Mouse (Mus musculus) small intestine, adult 2 months (tissue): ENCODE results near the gene Slc23a2. TPM values are rescaled to one million over a fixed set of nuclear protein-coding genes. Genes with fewer than 3 reads are reported as not detected.

ENCODE experiments used
- H3K27ac ChIP-seq: fragments of 200-500 bp; 2 replicates; pipeline ENCODE4 v1.5.1; 2012; ENCODE audit warnings: low read depth, low read length, control low read depth, inconsistent platforms; ENCODE audit not compliant: insufficient read depth
- H3K27me3 ChIP-seq: fragments of 200-500 bp; 2 replicates; pipeline ENCODE4 v1.6.1; 2012; ENCODE audit warnings: mild to moderate bottlenecking, moderate library complexity, low read length, inconsistent platforms; ENCODE audit not compliant: control insufficient read depth, insufficient read depth
- H3K36me3 ChIP-seq: fragments of 200-500 bp; 2 replicates; pipeline ENCODE4 v1.6.1; 2012; ENCODE audit warnings: mild to moderate bottlenecking, low read length, control low read depth, inconsistent platforms; ENCODE audit not compliant: control insufficient read depth, insufficient read depth
- H3K4me1 ChIP-seq: fragments of 200-500 bp; 2 replicates; pipeline ENCODE4 v1.6.1; 2012; ENCODE audit warnings: low read length, inconsistent platforms, mixed read lengths; ENCODE audit not compliant: control insufficient read depth, insufficient read depth, insufficient read length
- H3K4me3 ChIP-seq: fragments of 200-500 bp; 2 replicates; pipeline ENCODE4 v1.5.1; 2012; ENCODE audit warnings: low read depth, mild to moderate bottlenecking, control low read depth, inconsistent platforms, low read length, moderate library complexity
- CTCF ChIP-seq: fragments of 200-500 bp; IDR thresholded peaks from 2 replicates; pipeline ENCODE4 v1.5.1; 2012; ENCODE audit warnings: low read depth, mild to moderate bottlenecking, control low read depth, inconsistent platforms, low read length, moderate library complexity, mixed read lengths; ENCODE audit not compliant: insufficient replicate concordance, insufficient read length; ENCODE audit errors: extremely low read depth
- POLR2A ChIP-seq: fragments of 200-500 bp; IDR thresholded peaks from 2 replicates; pipeline ENCODE4 v1.6.1; 2012; ENCODE audit warnings: low read depth, mild to moderate bottlenecking, control low read depth, inconsistent platforms, low read length, moderate library complexity
- WGBS: fragments of 180-500 bp; shearing (Covaris S2); methylation state at CpG from one replicate; pipeline ENCODE4 v1.1.7; 2018; 5-methylcytosine and 5-hydroxymethylcytosine counted together
- polyA plus RNA-seq: library from polyadenylated mRNA; depleted of rRNA; stranded (reverse); fragments of >200 nt; gene quantifications from 2 replicates; pipeline ENCODE4 v1.2.3, GENCODE M21; 2012

Gene Slc23a2
- polyA plus RNA-seq, 1 experiment: 18.5 TPM

DNA sequence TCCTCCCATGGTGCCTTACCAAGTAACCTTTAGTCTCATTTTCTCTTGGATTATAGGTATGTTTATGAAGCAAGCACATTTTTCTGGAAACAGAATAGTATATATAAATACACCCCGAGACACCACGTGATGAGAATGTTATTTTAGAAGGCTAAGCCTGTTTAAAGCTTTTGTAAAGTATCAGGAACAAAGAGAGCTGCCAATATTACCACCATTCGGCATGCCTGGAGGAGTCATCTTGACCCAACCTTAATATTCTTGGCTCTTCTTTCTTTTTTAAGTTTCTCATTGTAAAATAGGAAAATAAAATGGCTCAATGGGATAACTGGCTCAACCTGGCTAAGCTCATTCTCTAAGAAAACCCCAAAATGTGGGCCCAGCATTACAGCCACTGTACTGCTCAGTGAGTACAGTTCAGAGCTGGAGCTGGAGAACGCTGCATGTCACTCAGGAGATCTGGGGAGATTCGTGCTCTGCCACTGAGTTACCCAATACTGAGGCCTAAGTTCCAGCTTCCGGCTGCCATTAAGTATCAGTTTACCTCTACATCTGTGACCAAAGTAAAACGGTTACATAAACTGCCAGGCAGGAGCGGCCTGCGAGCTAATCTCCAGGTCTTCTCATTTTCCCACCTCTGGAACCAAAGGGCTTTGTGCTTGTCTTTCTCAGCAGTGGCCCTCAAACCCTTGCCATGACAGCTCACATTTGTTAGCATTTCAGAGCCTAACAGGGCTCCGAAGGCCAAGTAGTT, 74.7 kb downstream of the Slc23a2 start:
- H3K36me3 ChIP-seq: peaks cover 61% of the 10 kb centered on the region

DNA sequence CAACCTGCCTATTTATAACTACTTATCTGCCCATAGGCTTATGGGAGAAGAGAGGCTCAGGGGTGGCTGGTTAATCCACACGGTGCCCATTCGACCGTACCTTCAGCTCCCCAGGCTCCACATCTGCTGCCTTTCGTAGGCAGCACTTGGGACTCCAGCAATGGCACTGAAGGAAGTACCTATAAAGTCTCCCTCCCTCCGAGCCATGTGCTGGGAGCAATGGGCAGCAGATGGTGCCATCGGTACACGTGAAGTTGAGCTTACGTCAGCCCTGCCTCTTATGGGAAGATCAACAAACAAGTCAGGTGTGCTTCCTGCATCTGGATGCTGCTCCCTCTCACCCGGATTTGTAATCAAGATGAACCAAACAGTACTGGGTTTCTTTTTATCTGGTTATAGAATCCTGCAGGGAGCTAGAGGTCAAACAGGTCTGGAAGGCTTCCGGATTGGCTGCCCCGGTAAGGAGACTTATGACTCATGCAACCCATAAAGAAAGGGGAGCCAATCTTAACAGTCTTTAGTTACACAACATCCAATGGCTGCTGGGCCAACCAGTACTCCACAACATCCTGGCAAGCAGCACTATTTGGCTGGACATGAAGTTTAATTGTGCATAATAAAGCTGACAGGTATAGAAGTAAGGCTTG, 80.6 kb downstream of the Slc23a2 start:
- no peaks in the 10 kb centered on the region; the same call in 1 of the 2 replicates for H3K4me1 ChIP-seq
- peaks cover 45% of the 10 kb centered on the region for H3K36me3 ChIP-seq
- 29% methylated on average over 11 of the region's 11 CpGs for WGBS
- TF ChIP-seq CTCF: no peak
- TF ChIP-seq POLR2A: no peak
- H3K27me3 ChIP-seq: no peaks in the 10 kb centered on the region
- no peak overlapping the region for H3K27ac ChIP-seq
- H3K4me3 ChIP-seq: no peak overlapping the region

More for the DNA sequence above, 74.7 kb downstream of the Slc23a2 start:
- Histone ChIP-seq H3K27ac (no peak overlapping the region), H3K27me3 (no peaks in the 10 kb centered on the region), H3K4me1 (no peaks in the 10 kb centered on the region), H3K4me3 (no peak overlapping the region)
- TF ChIP-seq POLR2A: no peak
- no peak for TF ChIP-seq CTCF
- WGBS: 94% methylated on average over 10 of the region's 10 CpGs

DNA sequence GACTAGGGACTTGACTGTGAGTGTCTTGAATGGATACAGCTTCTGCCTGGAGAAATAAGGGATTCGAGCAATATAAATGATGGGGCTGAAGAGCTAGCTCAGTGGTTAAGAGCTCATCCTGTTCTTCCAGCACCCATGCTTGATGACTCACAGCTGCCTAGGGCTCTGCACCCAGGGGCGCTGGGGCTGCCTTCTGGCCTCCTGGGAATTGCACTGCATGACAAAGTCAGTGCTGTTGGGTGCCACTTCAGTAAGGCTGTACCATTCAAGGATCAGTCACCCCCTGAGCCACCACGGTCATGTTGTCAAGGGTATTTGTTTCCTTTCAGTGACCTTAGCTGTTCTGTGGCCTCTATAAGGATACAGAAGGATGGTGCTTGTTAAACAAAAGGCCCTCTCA, 81.1 kb downstream of the Slc23a2 start:
- H3K27ac ChIP-seq: no peak overlapping the region
- WGBS: 32% methylated on average over 3 of the region's 3 CpGs
- TF ChIP-seq POLR2A: no peak
- no peak for TF ChIP-seq CTCF
- H3K36me3 ChIP-seq: peaks cover 43% of the 10 kb centered on the region
- H3K4me1 ChIP-seq: no peaks in the 10 kb centered on the region; the same call in 1 of the 2 replicates
- H3K27me3 ChIP-seq: no peaks in the 10 kb centered on the region
- H3K4me3 ChIP-seq: no peak overlapping the region

DNA sequence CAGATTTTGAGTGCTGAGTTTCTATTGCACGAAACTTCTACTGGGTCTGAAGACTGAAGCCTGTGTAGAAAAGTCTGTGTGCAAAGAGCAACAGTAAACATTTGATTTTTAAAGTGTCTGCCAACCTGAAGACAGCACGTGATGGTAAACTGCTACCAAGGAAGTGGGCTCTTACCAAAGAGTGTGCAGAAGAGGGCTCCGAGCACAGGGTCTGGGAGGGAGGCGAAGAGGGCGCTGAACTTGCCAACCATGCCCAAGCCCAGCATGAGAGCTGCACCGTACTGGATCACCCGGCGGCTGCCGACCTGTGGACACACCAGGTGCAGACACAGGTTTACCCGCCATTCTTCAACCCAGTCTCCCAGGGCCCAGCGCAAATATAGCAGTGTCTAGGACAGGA, 83.0 kb downstream of the Slc23a2 start:
- no peak overlapping the region for H3K27ac ChIP-seq
- TF ChIP-seq CTCF (no peak), POLR2A (no peak)
- H3K36me3 ChIP-seq: peaks cover 53% of the 10 kb centered on the region
- H3K4me1 ChIP-seq: no peaks in the 10 kb centered on the region; the same call in 1 of the 2 replicates
- H3K27me3 ChIP-seq: no peaks in the 10 kb centered on the region
- no peak overlapping the region for H3K4me3 ChIP-seq
- 90% methylated on average over 11 of the region's 11 CpGs for WGBS

DNA sequence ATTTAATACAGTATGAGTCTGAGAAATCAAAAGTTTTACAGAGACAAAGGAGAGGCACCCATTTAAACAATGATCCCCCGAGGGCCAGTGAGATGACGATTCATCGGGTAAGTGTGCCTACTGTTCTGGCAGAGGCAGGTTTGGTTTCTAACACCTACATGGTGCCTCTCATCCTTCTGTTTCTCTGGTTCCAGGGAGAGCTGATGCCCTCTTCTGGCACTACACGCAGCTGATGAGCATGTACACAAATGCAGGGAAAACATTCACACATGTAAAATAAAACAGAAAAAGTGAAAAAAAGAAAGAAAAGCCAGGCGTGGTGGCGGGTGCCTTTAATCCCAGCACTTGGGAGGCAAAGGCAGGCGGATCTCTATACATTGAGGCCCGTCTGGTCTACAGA, 85.0 kb downstream of the Slc23a2 start:
- H3K27me3 ChIP-seq: no peaks in the 10 kb centered on the region
- TF ChIP-seq POLR2A (no peak), CTCF (no peak)
- H3K4me3 ChIP-seq: no peak overlapping the region
- H3K36me3 ChIP-seq: peaks cover 55% of the 10 kb centered on the region
- WGBS: 91% methylated on average over 8 of the region's 8 CpGs
- no peaks in the 10 kb centered on the region; the same call in 1 of the 2 replicates for H3K4me1 ChIP-seq
- H3K27ac ChIP-seq: no peak overlapping the region

DNA sequence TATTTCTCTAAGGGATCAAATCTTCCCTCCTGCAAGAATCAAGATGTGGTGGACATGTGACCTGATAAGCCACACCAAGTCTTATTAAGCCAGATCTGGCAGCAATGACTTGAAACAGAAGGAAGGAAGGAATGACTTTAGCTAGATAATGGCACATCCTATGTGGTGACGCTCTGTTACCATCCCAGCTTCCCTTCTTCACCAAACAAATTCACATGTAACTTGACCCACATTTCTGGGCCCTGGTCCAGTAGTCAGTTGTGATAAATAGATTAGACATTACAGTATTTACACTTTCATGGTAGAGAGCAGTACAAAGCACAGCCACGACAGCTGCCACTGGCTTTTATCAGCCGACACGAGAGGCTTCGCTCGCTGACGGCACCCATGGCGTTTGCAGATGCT, 89.6 kb downstream of the Slc23a2 start:
- no peak for TF ChIP-seq POLR2A
- no peak for TF ChIP-seq CTCF
- H3K4me1 ChIP-seq: 0 out of 2 replicates have a peak, but pooled peaks cover 7% of the 10 kb centered on the region
- H3K27me3 ChIP-seq: no peaks in the 10 kb centered on the region
- H3K4me3 ChIP-seq: no peak overlapping the region
- H3K36me3 ChIP-seq: peaks cover 43% of the 10 kb centered on the region
- WGBS: 71% methylated on average over 8 of the region's 8 CpGs
- no peak overlapping the region for H3K27ac ChIP-seq

DNA sequence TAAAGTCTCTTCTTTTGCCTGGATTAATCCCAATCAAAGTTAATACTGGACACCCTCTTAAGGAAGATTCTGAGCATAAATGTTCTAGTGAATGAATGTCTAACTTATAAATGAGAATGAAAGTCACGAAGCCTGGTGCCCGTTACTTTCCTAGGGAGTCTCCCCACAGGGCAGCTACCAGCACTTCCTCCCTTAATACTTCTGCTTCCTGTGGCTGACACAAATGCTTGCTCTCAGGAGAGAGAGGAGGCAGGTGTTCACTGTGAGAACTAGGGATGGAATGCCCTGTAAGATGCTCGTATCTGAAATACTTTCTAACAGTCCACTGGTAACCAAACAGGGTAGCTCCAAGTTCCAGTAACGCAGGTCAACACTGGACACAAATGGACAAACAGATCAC, 91.1 kb downstream of the Slc23a2 start:
- TF ChIP-seq CTCF (no peak), POLR2A (no peak)
- Histone ChIP-seq H3K27ac (no peak overlapping the region), H3K36me3 (peaks cover 33% of the 10 kb centered on the region), H3K27me3 (no peaks in the 10 kb centered on the region), H3K4me1 (peaks cover 10% of the 10 kb centered on the region; the same call in 1 of the 2 replicates), H3K4me3 (no peak overlapping the region)
- 85% methylated on average over 4 of the region's 4 CpGs for WGBS
